Mouse (Mus musculus): ENCODE results near the gene Exosc10. TPM values are rescaled to one million over a fixed set of nuclear protein-coding genes. Genes with fewer than 3 reads are reported as not detected.

The Exosc10 gene
- total RNA-seq, 1 experiment from 2014 or later: 61.1 TPM

Other genes with a start within 250 kb of the Exosc10 start
- 8.3 and 8.6 TPM in 2 replicates for gene Ubiad1, start 113.7 kb upstream of the Exosc10 start, total RNA-seq (2017)
- 20.4 and 21.1 TPM in 2 replicates for gene Mtor, start 109.8 kb upstream of the Exosc10 start, total RNA-seq (2017)
- not detected in 2 replicates for gene Angptl7, start 58.0 kb upstream of the Exosc10 start, total RNA-seq (2017)
- gene Srm, start 33.1 kb downstream of the Exosc10 start, total RNA-seq (2017): 5.0 and 6.0 TPM in 2 replicates
- gene Masp2, start 44.1 kb downstream of the Exosc10 start, total RNA-seq (2017): 0.37 and 0.70 TPM in 2 replicates
- gene Tardbp, start 68.6 kb downstream of the Exosc10 start, total RNA-seq (2017): 303 and 322 TPM in 2 replicates
- 0.35 TPM in 1 of 2 replicates, not detected in the other for gene Gm572, start 84.9 kb downstream of the Exosc10 start, total RNA-seq (2017)
- gene Casz1, start 246.0 kb downstream of the Exosc10 start, total RNA-seq (2017): 13.6 and 14.1 TPM in 2 replicates